Mouse (Mus musculus): ENCODE measurements around the gene Mblac2. TPM values are rescaled to one million over a fixed set of nuclear protein-coding genes. Genes with fewer than 3 reads are reported as not detected.

Gene Mblac2
- polyA plus RNA-seq, 2 experiments: 4.9 to 14.1 TPM

DNA sequence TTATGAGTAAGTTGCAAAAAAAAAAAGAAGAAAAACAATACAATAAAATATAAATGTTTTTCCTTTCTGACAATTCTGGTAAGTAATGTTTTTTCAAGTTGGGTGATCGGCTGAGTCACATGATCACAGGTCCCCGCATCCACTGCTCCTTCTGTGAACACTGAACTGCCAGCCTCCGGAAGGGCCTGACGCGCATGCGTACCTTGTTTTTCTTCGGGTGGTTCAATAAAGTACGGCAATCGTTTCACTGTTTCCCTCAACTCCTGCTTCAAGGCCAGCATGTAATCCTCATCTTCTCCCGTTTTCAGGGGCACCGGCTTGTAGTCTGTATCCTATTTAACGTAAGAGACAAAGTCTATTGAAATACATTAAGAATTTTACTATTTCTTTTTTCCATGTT lies 16.7 kb upstream of the Mblac2 start:
- ATAC-seq (ENCODE audit: low FRiP score, low read depth): no peak
- TF ChIP-seq POLR2A (IDR thresholded peaks at IDR 0.05; ENCODE audit: borderline replicate concordance, extremely low read depth, insufficient read depth, insufficient read length): no peak
- Histone ChIP-seq H3K27me3 (ENCODE audit: control insufficient read depth, insufficient read depth, low read length) (no peaks in the 10 kb centered on the region), H3K9me3 (ENCODE audit: control insufficient read depth, low read length) (no peaks in the 10 kb centered on the region), H3K9ac (ENCODE audit: low read depth, low read length, severe bottlenecking) (no peak overlapping the region), H3K4me3 (replicated peaks; ENCODE audit: low read length) (no peak overlapping the region), H3K27ac (replicated peaks; ENCODE audit: low read depth, low read length) (no peak overlapping the region), H3K4me1 (ENCODE audit: control insufficient read depth, insufficient read depth, low read length) (no peaks in the 10 kb centered on the region), H3K36me3 (ENCODE audit: control insufficient read depth, insufficient read depth, low read length) (0 out of 2 replicates have a peak, but pooled peaks cover 3% of the 10 kb centered on the region), H3K4me2 (replicated peaks; ENCODE audit: low read depth, low read length, severe bottlenecking) (no peak overlapping the region)
- no peak for DNase-seq (ENCODE audit: low spot score)
- WGBS: 92% methylated on average over 12 of the region's 12 CpGs

DNA sequence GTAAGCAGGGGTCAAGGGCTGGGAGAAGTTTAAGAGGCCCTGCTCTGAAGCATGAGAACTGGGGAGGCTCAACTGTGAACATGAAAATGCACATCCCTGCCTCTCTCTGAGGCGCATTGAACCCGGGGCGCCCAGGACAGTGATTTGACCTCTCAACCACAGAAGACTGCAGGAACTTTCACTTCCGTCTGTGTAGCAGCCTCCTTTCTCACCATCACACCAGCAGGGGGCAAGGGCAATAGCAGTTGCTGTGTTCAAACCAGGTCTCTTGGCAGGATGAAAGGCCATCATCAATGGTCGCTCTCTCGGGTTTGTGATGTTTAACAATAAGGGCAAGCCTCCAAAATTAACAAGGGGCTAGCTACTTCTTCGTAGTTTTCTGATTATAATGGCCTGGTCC lies 8.0 kb upstream of the Mblac2 start:
- Histone ChIP-seq H3K27me3 (ENCODE audit: control insufficient read depth, insufficient read depth, low read length) (no peaks in the 10 kb centered on the region), H3K36me3 (ENCODE audit: control insufficient read depth, insufficient read depth, low read length) (0 out of 2 replicates have a peak, but pooled peaks cover 3% of the 10 kb centered on the region), H3K4me1 (ENCODE audit: control insufficient read depth, insufficient read depth, low read length) (peaks cover 2% of the 10 kb centered on the region; the same call in 1 of the 2 replicates), H3K27ac (replicated peaks; ENCODE audit: low read depth, low read length) (no peak overlapping the region), H3K9me3 (ENCODE audit: control insufficient read depth, low read length) (no peaks in the 10 kb centered on the region), H3K4me2 (replicated peaks; ENCODE audit: low read depth, low read length, severe bottlenecking) (no peak overlapping the region), H3K4me3 (replicated peaks; ENCODE audit: low read length) (no peak overlapping the region), H3K9ac (ENCODE audit: low read depth, low read length, severe bottlenecking) (no peak overlapping the region)
- 78% methylated on average over 7 of the region's 7 CpGs for WGBS
- DNase-seq (ENCODE audit: low spot score) (no peak), ATAC-seq (ENCODE audit: low FRiP score, low read depth) (no peak)
- no peak for TF ChIP-seq POLR2A (IDR thresholded peaks at IDR 0.05; ENCODE audit: borderline replicate concordance, extremely low read depth, insufficient read depth, insufficient read length)

DNA sequence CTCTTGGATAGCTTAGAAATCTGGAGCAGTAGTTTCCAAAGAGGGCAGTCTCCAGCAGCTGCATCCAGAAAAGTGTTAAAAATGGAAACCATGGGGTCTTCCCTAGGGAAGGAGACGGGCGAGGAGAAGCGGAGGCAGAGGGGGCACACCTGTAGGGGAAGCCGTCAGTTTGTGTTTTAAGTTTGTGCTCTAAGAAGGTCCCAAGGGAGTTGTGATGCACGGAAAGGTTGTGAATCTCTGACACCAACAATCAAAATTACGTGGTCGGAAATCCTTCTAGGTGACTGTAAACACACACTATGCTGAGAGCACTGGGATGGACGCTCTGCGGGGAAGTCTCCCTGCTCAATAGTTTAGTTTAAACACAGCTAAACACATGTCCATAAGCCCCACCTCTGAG lies 7.5 kb upstream of the Mblac2 start:
- 0 out of 2 replicates have a peak, but pooled peaks cover 3% of the 10 kb centered on the region for H3K36me3 ChIP-seq (ENCODE audit: control insufficient read depth, insufficient read depth, low read length)
- H3K4me3 ChIP-seq (replicated peaks; ENCODE audit: low read length): no peak overlapping the region
- WGBS: 72% methylated on average over 9 of the region's 9 CpGs
- no peaks in the 10 kb centered on the region for H3K9me3 ChIP-seq (ENCODE audit: control insufficient read depth, low read length)
- no peak overlapping the region for H3K9ac ChIP-seq (ENCODE audit: low read depth, low read length, severe bottlenecking)
- ATAC-seq (ENCODE audit: low FRiP score, low read depth): no peak
- no peak overlapping the region for H3K4me2 ChIP-seq (replicated peaks; ENCODE audit: low read depth, low read length, severe bottlenecking)
- no peak for DNase-seq (ENCODE audit: low spot score)
- peaks cover 2% of the 10 kb centered on the region; the same call in 1 of the 2 replicates for H3K4me1 ChIP-seq (ENCODE audit: control insufficient read depth, insufficient read depth, low read length)
- no peak overlapping the region for H3K27ac ChIP-seq (replicated peaks; ENCODE audit: low read depth, low read length)
- no peak for TF ChIP-seq POLR2A (IDR thresholded peaks at IDR 0.05; ENCODE audit: borderline replicate concordance, extremely low read depth, insufficient read depth, insufficient read length)
- no peaks in the 10 kb centered on the region for H3K27me3 ChIP-seq (ENCODE audit: control insufficient read depth, insufficient read depth, low read length)

DNA sequence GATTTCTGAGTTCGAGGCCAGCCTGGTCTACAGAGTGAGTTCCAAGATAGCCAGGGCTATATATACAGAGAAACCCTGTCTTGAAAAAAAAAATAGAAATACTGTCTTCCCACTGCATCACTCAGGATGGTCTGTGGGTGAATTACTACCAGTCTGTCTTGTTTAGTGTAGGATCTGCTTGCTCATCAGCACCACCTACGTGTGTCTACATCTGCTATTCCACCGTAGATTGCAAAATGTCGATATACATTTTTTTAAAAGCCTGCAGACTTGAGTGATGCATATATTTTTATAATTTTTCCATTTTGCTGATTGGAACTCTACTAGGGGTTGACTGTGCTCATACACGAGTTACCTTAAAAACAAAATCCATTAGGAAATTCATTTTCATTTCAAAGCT lies 4.8 kb upstream of the Mblac2 start:
- Histone ChIP-seq H3K9me3 (ENCODE audit: control insufficient read depth, low read length) (no peaks in the 10 kb centered on the region), H3K9ac (ENCODE audit: low read depth, low read length, severe bottlenecking) (no peak overlapping the region), H3K27me3 (ENCODE audit: control insufficient read depth, insufficient read depth, low read length) (no peaks in the 10 kb centered on the region), H3K27ac (replicated peaks; ENCODE audit: low read depth, low read length) (no peak overlapping the region), H3K4me1 (ENCODE audit: control insufficient read depth, insufficient read depth, low read length) (peaks cover 10% of the 10 kb centered on the region), H3K4me3 (replicated peaks; ENCODE audit: low read length) (no peak overlapping the region), H3K36me3 (ENCODE audit: control insufficient read depth, insufficient read depth, low read length) (no peaks in the 10 kb centered on the region), H3K4me2 (replicated peaks; ENCODE audit: low read depth, low read length, severe bottlenecking) (no peak overlapping the region)
- TF ChIP-seq POLR2A (IDR thresholded peaks at IDR 0.05; ENCODE audit: borderline replicate concordance, extremely low read depth, insufficient read depth, insufficient read length): no peak
- ATAC-seq (ENCODE audit: low FRiP score, low read depth): no peak
- 92% methylated on average over 5 of the region's 5 CpGs for WGBS
- DNase-seq (ENCODE audit: low spot score): no peak

DNA sequence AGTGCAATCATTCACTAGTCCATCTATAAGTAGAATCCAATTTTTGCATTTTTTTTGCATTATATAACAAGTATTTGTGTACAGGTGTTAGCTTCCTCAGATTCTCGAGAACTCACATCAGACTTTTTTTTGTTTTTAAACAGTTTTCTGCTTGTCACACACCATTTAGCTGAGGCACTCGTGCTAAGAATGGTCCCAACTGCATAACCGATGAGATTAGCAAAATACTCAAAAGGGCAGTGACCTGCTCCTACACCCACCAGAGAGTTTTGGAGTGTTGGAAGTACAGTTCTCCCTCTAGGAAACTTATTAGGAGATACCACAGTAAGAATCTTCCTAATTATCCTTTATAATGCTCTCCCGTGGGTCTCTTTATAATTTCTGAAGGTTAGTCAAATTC lies 1.3 kb upstream of the Mblac2 start:
- WGBS: 41% methylated on average over 4 of the region's 4 CpGs
- ATAC-seq (ENCODE audit: low FRiP score, low read depth) (no peak), DNase-seq (ENCODE audit: low spot score) (no peak)
- Histone ChIP-seq H3K27me3 (ENCODE audit: control insufficient read depth, insufficient read depth, low read length) (no peaks in the 10 kb centered on the region), H3K27ac (replicated peaks; ENCODE audit: low read depth, low read length) (no peak overlapping the region), H3K4me1 (ENCODE audit: control insufficient read depth, insufficient read depth, low read length) (peaks cover 8% of the 10 kb centered on the region), H3K36me3 (ENCODE audit: control insufficient read depth, insufficient read depth, low read length) (no peaks in the 10 kb centered on the region), H3K9ac (ENCODE audit: low read depth, low read length, severe bottlenecking) (peak overlapping the region; percentile 65; the same call in 1 of the 2 replicates), H3K9me3 (ENCODE audit: control insufficient read depth, low read length) (no peaks in the 10 kb centered on the region), H3K4me2 (replicated peaks; ENCODE audit: low read depth, low read length, severe bottlenecking) (peak overlapping the region; percentile 97), H3K4me3 (replicated peaks; ENCODE audit: low read length) (peak overlapping the region; percentile 80)
- no peak for TF ChIP-seq POLR2A (IDR thresholded peaks at IDR 0.05; ENCODE audit: borderline replicate concordance, extremely low read depth, insufficient read depth, insufficient read length)

DNA sequence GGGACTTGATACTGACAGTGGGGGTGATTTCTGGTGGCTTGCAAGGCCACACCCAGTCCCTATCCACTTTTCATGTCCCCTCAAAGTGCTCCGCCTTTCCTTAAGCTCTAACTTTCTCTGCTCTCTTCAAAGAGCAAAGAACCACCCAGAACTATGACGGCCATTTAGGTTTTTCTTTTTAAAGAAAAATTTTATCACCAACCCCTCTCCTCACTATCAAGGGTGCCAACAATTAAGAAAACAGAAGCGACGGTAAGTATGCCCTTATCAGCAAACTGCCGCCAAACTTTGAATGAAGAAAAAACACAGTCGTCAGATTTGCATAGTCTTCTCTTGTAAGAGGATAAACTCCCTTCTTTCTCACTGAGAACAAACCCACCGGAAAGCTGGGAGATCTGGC lies 875 bp upstream of the Mblac2 start:
- DNase-seq (ENCODE audit: low spot score): no peak
- ATAC-seq (ENCODE audit: low FRiP score, low read depth): no peak
- Histone ChIP-seq H3K36me3 (ENCODE audit: control insufficient read depth, insufficient read depth, low read length) (no peaks in the 10 kb centered on the region), H3K4me1 (ENCODE audit: control insufficient read depth, insufficient read depth, low read length) (peaks cover 8% of the 10 kb centered on the region), H3K9me3 (ENCODE audit: control insufficient read depth, low read length) (no peaks in the 10 kb centered on the region), H3K27me3 (ENCODE audit: control insufficient read depth, insufficient read depth, low read length) (no peaks in the 10 kb centered on the region), H3K4me3 (replicated peaks; ENCODE audit: low read length) (peak overlapping the region; percentile 80), H3K9ac (ENCODE audit: low read depth, low read length, severe bottlenecking) (peak overlapping the region; percentile 65), H3K4me2 (replicated peaks; ENCODE audit: low read depth, low read length, severe bottlenecking) (peak overlapping the region; percentile 97), H3K27ac (replicated peaks; ENCODE audit: low read depth, low read length) (0 out of 2 replicates have a peak overlapping the region, but pooled peaks have one; percentile 80)
- no peak for TF ChIP-seq POLR2A (IDR thresholded peaks at IDR 0.05; ENCODE audit: borderline replicate concordance, extremely low read depth, insufficient read depth, insufficient read length)
- 1% methylated on average over 7 of the region's 7 CpGs for WGBS

Measured in limb, embryonic 14.5 days (tissue).